Mouse (Mus musculus) layer of hippocampus, adult 18-20 months (tissue): ENCODE data around the gene Krtap6-1. TPM values are rescaled to one million over a fixed set of nuclear protein-coding genes. Genes with fewer than 3 reads are reported as not detected.
"Not testable (repeated sequence)": the region's sequence is repeated elsewhere in the genome, so short reads cannot be mapped to it uniquely, and the experiment has no call there.

ENCODE experiments used
- DNase-seq, 2 experiments: peaks; one replicate each; pipeline ENCODE4 v3.0.0; 2022; ENCODE audit warnings: low spot score in 2 of 2
- long read RNA-seq: library from polyadenylated mRNA; stranded (forward); transcript quantifications from one replicate; pipeline ENCODE4 v2.0.0, GENCODE M21; 2021
- total RNA-seq, 2 experiments: library from RNA; stranded (reverse); gene quantifications; 2 replicates each; pipeline ENCODE4 v1.2.3; 2021

Krtap6-1 gene
- not detected for total RNA-seq
- long read RNA-seq, result 0 reads

DNA sequence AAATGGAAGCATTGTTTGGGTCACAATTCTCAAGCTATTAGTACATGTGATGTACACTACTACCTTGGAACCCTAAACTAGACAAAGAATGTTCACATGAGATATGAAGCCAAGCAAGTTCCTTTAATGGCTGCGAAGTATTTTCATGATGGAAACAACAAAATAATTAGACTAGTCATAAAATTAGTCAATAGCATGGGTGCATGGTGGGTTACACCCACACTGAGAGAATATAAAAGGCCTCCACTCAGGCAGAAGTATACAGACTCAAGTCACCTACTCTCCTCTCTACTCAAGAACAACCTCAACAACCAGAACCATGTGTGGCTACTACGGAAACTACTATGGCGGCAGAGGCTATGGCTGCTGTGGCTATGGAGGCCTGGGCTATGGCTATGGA lies at the start of gene Krtap6-1:
Gene Krtap6-1, plus strand, starts transcription at position 301 of the 400 bp plus-strand sequence.
- not testable (repeated sequence) for DNase-seq

DNA sequence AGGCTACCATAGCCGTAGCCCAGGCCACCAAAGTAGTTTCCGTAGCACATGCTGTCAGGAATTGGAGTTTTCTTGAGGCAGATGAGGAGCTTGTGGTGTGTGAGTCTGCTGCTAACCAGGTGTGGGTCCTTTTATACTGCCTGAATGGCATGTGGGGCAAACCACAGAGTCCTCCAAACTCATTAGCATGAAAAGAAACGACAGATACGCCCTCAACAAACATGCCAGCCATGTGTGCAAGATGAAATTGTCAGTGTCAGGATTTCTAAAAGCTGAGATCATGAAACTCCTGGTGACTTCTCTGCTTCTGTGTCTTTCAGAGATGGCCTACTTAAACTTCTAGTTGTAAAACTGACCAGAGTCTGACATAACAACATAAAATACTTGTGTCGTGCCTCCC lies 20.8 kb upstream of the Krtap6-1 start, which contains the start of gene Krtap22-2:
Gene Krtap22-2, minus strand, starts transcription at position 101 of the 400 bp plus-strand sequence.
- no peak for DNase-seq

DNA sequence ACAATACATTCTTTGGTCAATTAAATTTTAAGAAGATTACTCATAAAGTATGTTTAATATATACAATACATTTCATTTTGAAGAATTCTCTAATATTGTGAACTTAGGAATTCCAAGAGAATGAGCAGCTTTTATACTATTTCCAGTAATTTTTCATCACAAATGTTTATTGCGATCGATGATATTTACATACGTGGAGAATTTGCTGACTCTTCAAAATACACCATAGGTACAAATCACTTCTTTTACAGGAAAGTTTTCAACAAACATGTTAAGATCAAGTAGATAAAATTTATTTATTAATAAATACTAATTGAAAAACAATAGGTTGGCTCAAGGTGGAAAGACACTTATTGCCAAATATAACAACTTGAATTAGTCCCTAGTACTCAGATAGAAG lies 17.5 kb upstream of the Krtap6-1 start:
- DNase-seq, result no peak

DNA sequence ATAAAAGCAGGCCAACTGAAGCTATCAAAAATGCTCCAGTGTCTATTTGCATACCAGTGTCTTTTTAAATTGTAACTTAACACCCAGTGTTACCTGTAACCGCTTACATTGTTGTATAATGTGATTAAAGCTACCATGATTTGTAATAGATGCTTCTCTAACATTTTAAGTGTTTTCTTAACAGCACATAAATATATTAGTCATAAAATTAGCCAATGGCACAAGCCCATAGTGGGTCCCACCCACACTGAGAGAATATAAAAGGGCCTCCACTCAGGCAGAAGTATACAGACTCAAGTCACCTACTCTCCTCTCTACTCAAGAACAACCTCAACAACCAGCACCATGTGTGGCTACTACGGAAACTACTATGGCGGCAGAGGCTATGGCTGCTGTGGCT lies 16.5 kb upstream of the Krtap6-1 start, which contains the start of gene Gm10229:
Gene Gm10229, plus strand, starts transcription at position 301 of the 400 bp plus-strand sequence.
- not testable (repeated sequence) for DNase-seq

DNA sequence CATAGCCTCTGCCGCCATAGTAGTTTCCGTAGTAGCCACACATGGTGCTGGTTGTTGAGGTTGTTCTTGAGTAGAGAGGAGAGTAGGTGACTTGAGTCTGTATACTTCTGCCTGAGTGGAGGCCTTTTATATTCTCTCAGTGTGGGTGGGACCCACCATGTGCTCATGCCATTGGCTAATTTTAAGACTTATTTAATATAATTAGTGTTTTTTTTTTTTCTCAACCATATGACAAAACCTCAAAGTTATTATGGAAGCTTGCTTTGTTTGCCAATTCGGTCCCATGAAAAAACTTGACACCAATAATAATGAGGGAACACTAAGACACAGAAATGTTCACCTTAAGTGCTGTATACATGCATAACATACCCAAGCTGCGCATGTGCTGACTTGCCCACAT lies 9.9 kb downstream of the Krtap6-1 start, which contains the start of gene Gm10228:
Gene Gm10228, minus strand, starts transcription at position 101 of the 400 bp plus-strand sequence.
- not testable (repeated sequence) for DNase-seq

DNA sequence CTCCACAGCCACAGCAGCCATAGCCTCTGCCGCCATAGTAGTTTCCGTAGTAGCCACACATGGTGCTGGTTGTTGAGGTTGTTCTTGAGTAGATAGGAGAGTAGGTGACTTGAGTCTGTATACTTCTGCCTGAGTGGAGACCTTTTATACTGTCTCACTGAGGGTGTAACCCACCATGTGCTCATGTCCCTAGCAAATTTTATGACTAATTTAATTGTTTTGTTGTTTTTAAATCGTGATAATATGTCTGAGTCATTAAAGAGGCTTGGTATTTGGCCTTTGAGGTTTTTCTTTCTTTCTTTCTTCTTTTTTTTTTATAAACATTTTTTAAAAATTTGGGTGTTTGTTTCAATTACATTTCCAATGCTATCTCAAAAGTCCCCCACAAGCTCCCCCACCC lies 16.3 kb downstream of the Krtap6-1 start, which contains the start of gene Krtap6-5:
Gene Krtap6-5, minus strand, starts transcription at position 101 of the 400 bp plus-strand sequence.
- no peak for DNase-seq

DNA sequence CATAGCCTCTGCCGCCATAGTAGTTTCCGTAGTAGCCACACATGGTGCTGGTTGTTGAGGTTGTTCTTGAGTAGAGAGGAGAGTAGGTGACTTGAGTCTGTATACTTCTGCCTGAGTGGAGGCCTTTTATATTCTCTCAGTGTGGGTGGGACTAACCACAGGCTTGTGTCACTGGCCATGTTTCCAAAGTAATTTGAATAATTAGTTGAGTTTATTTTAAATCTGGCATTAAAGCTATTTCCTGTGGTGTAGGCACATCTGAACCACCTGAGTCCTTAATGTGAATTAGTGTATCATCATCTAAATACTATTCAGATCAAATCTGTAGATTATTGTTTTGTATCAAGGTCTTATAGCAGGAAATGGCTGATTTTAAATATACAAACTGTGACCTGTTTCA lies 32.4 kb downstream of the Krtap6-1 start, which contains the start of gene 1110025L11Rik:
Gene 1110025L11Rik, minus strand, starts transcription at position 101 of the 400 bp plus-strand sequence.
- not testable (repeated sequence) for DNase-seq

DNA sequence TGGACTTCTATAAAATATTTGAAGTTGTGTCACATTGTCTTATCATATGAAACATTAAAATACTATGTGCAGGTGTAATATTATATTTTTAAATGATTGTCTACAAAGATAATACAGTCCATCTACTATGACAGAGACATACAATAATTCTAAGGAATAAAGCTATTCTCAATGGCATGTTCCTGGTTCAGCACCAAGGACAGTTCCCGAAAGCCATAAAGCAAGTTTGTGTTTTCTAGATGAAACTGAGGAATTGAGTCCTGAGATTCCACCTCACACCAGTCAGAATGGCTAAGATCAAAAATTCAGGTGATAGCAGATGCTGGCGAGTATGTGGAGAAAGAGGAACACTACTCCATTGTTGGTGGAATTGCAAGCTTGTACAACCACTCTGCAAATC lies 39.5 kb downstream of the Krtap6-1 start:
- DNase-seq, result not testable (repeated sequence)

Other genes starting within 250 kb of the Krtap6-1 start
- gene Gm20741, start 219.5 kb upstream of the Krtap6-1 start, total RNA-seq, result not detected
- not detected for gene Krtap15, start 211.5 kb upstream of the Krtap6-1 start, total RNA-seq
- gene Krtap14, start 205.6 kb upstream of the Krtap6-1 start, total RNA-seq, result not detected
- gene Krtap19-1, start 162.3 kb upstream of the Krtap6-1 start, total RNA-seq, result not detected
- gene Krtap19-2, start 157.4 kb upstream of the Krtap6-1 start, total RNA-seq, result not detected
- not detected for gene Krtap19-3, start 153.7 kb upstream of the Krtap6-1 start, total RNA-seq
- not detected for gene Krtap19-4, start 146.6 kb upstream of the Krtap6-1 start, total RNA-seq
- gene Krtap19-5, start 135.2 kb upstream of the Krtap6-1 start, total RNA-seq, result not detected
- not detected for gene Krtap19-9b, start 99.4 kb upstream of the Krtap6-1 start, total RNA-seq
- not detected for gene Krtap16-3, start 68.8 kb upstream of the Krtap6-1 start, total RNA-seq
- not detected for gene Krtap22-2, start 20.9 kb upstream of the Krtap6-1 start, total RNA-seq
- gene Gm10229, start 16.4 kb upstream of the Krtap6-1 start, total RNA-seq, result not detected
- not detected for gene Gm10228, start 9.8 kb downstream of the Krtap6-1 start, total RNA-seq
- gene Krtap6-5, start 16.2 kb downstream of the Krtap6-1 start, total RNA-seq, result not detected
- gene 1110025L11Rik, start 32.3 kb downstream of the Krtap6-1 start, total RNA-seq, result not detected
- not detected for gene Krtap6-3, start 52.3 kb downstream of the Krtap6-1 start, total RNA-seq
- not detected for gene Gm6358, start 109.2 kb downstream of the Krtap6-1 start, total RNA-seq
- gene Gm10061, start 119.4 kb downstream of the Krtap6-1 start, total RNA-seq, result not detected
- gene Gm9789, start 126.3 kb downstream of the Krtap6-1 start, total RNA-seq, result not detected
- not detected for gene Gm7735, start 137.8 kb downstream of the Krtap6-1 start, total RNA-seq
- not detected for gene 1110057P08Rik, start 143.0 kb downstream of the Krtap6-1 start, total RNA-seq
- not detected for gene Krtap20-2, start 174.2 kb downstream of the Krtap6-1 start, total RNA-seq